Mouse (Mus musculus) WW6 (cell line): ENCODE data around the gene Dnajb12.

Experiments used
- DNase-seq: peaks from one replicate; pipeline ENCODE4 v3.0.0-alpha.2; 2013; ENCODE audit warnings: low read depth, low spot score

Gene Dnajb12

DNA sequence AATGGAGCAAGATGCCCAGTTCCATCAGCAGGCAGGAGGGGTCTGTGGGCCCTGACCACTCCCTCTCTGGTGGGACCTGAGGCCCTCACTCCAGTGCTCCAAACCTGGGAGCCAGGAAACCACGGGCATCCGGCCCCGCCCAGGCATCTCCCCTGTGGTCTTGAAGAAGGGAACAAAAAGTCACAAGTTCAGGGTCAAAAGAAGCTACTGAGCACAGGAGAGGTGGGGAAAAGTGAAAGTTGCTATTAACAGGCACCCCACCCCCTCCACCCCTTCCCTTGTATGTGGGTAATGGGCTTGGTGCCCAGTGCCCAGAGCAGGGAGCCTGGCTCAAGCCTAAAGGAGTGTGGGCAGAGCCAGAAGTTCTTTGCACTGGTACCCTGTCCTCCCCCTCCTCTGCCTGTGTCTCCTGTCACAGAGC, 17.6 kb downstream of the Dnajb12 start:
- no peak for DNase-seq

DNA sequence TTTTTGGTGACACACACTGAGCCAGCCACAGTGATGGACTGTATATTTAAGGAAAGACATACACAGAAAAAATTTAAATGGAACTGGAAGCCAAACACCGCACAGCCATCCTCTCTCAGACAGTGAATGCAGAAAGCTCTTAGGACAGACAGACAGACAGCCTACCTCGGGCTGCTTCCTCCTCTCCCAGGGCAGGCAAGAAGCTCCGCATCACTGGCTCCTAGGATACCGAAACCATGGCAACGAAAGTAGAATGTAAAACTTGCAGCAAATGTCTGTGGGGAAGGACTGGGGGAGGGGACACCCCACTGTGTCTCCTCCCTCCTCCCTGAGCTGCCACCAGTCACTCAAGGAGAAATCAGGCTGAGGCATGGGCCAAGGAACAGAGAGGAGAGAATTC, 18.2 kb downstream of the Dnajb12 start:
- DNase-seq, result no peak

DNA sequence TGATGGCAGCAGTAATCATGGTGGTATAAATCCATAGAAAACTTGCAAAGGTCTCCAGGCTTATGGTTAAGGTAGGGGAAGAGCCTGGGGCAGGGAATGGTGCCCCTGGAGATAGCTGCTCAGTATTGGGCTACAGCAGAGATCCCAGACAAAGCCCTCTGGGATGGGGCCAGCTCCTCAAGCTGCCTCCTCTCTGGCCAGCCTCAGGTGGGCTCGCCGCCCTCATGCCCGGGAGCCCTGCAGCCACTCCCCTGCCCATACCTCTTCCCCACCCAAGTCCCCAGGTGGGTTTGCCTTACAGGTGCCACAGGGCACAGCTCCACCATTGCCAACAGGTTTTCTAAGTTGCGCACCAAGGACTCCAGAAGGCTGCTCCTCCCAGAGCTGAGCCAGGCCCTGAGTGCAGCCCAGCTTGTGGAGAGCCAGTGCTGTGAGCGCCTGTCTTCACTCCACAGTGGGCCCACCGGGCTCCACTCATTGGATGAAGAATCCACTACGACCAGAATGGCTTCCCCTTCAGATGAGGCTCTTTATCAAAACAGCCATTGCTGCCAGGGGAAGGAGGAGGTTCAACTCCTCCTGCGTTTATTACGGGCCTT, 18.9 kb downstream of the Dnajb12 start:
- no peak for DNase-seq

DNA sequence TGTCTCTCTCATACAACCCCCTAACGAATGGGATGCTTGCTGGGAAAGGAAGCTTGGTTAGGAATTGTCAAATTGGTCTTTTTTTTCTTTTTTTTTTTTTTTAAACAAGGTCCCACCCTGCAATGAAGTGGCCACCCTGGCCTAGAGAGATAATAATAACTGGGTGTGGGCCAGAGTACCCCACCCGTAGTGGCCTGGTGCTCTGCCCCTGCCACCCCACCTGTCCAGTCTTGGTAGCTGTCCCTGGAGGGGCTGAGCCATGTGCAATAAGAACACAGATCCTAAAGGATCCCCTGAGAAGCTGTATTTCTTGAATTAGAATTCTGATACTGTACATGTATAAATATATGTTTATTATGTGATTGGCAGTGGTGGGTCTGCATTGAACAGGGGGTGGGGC, 19.6 kb downstream of the Dnajb12 start:
- DNase-seq, result no peak

DNA sequence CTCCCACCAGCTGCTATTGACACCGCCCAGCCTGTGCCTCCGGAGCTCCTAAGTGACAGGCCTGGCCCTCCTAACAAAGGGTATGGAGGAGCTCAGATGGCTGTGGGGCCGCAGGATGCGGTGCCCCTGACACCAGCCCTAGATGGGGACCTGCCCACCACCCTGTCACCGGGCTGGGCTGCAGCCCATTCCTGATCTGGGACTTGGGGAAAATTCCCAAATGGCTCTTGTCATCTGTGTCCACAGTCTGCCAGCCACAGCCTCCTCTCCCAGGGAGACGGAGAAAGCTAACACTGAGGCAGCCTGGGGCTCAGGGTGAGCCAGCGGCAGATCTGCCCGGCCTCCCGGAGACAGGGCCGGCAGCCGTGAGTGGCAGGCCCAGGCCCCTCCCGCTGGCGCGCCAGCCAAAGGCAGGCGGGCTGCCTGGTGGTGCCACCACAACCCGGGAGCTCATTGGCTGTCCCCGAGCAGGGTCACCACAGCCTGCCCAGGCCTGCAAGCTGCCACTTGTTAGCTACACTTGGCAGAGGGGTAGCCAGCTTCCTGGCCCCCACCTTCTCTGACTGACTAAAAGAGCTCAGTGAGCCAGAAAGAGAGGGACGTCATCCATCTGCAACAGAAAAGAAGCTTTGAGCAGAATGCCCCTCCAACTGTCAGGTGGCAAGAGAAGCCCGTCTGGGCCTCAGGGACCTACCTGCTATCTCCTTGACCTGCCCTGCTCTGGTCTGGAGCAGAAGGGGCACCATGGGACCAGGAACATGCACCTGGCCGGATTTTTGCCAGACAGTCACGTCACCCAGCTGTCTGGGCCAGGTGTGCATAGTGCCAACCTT, 20.2 kb downstream of the Dnajb12 start:
- DNase-seq, result no peak

DNA sequence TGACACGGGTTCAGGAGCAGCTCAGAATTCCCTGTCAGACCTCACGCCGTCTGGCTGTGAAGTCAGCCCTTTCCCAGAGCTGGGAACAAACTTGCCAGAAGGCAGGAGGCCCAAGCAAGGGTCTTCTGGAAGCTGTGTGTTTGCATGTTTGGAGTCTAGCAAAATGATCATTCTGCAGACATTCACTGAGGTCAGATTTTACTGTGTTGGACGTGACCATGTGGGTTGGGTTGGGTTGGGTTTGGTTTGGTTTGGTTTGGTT, 20.7 kb downstream of the Dnajb12 start:
- DNase-seq, result no peak

DNA sequence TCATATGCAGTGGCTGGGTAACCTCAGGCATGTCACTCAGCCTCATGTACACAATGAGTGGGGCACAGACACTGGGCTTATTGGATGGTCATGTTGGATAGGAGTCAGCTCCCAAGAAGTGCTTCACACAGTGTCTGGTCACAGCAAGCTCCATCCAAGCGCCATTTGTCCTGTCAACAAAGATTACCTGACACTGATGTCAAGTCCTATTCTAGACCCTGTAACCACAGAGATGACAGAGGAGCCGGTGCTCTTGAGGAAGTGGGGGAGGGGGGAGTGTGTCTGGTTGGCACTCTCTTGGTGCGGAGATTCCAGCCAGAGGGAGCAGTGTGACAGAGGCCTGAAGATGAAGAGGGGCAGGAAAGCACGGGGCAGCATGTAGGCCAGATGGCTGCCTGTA, 21.6 kb downstream of the Dnajb12 start:
- DNase-seq, result no peak

DNA sequence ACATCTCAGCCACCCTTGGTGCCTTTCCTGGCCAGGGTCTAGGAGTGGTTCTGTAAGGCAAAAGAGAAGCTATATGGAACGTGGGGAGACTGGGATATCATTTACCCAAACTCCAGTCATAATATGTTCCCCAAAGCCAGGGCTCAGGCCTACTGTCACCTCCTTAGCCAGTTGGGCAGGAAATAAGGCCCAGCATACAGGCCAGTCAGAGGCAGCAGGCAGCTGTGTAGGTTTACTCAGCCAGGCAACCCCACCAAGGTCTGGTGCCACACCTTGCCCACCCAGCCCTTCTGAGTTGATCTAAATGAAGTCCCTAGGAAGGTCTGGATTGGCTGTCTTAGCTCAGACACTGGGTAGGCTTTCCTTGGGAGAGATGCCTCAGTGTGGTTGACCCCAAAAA, 22.1 kb downstream of the Dnajb12 start:
- DNase-seq, result no peak

DNA sequence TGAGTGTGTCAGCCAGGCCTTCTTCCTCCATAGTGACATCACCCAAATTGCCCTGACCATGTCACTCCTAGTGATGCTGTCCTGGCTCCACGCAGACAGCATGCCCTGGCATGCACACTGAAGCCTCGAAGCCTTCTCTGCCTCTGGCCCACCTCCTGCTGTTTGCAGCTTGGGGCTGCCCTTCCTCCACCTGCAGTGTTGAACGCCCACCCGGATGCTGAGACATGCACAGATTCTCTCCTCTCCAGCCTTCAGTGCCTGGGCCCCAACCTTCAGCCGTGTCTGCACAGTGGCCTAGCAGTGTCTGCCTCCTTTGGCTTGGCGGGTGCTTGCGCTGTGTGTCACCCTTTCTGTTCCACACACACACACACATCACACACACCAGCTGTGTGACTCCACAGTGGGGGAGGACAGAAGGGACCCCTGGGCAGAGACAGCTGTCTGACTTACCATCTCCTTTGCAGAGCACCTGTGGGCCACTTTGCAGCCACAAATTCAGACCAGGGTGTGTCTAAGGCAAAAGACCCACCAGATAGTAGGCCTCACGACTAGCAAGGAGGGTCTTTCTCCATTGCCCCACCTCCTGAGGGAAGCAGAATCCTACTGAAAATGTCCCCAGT, 22.7 kb downstream of the Dnajb12 start:
- no peak for DNase-seq

DNA sequence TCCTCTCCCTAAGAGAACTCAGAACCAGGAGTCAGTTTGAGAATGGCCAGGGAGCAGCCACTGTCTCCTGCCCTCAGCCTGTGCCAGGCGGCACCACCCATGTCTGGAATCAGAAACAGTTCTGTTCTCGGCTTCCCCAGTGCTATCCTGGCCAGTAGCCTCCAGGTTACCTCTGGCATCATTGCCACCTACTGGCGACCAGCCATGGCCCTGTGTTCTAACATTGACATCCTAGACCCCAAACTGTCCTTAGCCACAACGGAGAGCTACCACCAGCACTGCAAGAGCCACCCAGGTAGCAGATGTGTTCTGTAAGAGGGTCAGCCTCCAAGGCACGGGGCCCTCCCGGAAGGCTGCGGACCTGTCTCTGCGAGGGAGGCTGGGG, 23.2 kb downstream of the Dnajb12 start:
- no peak for DNase-seq

DNA sequence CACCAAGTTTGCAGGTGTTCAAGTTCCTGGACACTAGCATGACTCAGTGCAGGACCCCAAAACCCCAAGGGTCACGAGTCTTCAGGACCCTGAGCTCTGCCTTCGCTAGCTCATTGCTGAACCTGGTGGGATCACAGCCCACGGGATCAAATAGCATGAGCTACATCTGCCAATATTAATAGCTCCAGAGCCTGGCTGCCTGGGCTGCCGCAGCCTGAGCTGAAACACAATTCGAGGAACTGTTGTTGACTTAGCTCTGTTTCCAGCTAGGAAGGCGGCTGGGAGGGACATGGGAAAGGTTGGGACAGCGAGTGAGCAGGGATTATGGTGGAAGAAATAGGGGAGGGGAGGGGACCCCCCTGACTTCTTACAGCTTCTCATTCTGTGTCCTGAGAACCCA, 23.8 kb downstream of the Dnajb12 start:
- no peak for DNase-seq

DNA sequence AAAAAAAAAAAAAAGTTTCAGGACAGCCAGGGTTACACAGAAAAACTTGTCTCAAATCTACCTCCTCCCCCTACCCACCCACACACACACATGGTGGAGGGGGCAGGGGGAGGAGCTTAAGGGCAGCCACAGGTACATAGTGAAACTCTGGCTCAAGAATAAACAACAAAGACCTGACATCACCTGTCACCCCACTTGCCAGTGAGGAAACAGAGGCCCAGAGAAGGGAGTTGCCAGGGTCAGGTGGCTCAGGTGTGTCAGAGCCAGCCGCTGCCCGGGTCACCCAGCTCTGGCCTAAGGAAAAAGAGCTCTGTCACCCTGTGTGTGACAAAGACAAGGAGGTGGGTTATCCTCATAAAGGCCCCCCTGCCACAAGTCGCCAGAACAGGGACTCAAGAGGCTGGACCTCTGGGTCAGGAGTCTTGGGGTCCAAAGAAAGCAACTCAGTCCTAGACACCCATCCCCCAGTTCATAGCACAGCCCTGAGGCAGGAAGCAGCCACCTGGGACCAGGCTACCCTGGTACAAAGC, 27.8 kb downstream of the Dnajb12 start:
- DNase-seq, result no peak

DNA sequence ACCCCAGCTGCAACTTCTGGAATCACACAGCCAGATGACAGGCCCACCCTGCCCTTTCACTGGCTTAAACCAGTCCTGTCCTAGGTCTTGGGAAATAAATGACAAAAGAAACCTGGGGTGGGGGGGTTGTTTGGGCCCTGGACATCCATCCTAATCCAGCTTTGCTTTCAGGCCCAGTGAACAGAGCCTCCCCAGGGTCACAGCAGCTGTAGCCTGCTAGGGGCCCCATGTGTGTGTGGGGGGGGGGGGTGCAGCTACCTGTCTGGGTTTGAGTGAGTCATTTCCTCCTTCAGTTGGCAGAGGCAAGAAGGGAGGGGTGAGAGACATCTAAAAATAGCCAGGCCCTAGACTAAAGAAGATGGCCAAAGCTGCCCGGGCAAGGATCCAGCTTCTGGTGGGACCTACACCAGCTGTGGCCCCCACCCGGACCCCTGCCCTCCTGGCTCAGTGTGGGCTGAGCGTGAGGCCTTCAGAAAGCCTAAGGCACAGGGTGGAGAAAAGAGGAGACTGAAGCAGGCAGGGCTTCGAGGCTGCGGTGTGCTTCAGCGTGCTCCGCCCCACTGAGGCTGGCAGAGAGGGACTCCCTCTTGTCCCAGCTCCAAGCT, 28.4 kb downstream of the Dnajb12 start:
- DNase-seq, result no peak

DNA sequence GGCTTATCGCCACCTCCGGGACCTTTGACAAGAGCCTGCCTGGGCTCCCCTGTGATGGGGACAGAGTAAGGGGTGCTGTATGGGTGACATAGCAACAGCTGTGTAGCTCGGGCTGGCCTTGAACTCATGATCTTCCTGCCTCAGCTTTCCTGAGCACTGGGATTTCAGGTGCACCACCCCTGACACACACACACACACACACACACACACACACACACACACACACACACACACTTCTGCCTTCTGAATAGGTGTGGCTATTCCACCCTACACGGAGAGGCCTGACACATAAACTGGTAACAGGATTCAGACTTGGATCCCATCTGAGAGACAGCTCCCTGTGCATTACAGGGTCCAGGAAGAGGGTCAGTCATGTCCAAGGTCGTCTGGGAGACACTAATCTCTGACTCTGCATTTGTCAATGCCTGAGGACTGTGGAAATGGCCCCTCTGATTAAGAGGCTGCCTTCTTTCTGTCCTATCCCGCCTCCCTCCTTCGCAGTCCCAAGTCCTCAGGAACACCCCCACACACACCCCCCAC, 29.5 kb downstream of the Dnajb12 start:
- no peak for DNase-seq

DNA sequence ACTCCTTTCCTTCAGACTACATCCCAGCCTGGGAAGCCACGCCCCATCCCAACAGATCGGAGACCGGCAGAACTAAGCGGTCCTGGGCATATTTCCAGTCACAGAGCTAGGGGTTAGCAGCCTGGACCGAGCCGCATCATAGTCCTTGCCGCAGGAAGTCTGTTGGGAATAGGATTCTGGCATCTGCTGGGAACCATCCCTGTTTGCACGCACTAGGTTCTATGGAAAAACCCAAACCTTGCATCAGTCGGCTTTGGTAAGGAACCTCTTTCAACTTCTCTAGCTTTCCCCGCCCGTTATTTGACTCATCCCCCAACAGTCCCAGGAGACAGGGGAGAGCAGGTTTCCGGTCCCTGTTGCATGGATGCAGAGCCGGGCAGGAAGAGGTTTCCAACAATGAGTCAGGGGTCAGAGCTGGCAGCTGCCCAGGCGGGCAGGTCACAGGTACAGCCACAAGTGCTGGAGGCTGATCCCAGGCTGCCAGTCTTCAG, 30.0 kb downstream of the Dnajb12 start:
- no peak for DNase-seq

DNA sequence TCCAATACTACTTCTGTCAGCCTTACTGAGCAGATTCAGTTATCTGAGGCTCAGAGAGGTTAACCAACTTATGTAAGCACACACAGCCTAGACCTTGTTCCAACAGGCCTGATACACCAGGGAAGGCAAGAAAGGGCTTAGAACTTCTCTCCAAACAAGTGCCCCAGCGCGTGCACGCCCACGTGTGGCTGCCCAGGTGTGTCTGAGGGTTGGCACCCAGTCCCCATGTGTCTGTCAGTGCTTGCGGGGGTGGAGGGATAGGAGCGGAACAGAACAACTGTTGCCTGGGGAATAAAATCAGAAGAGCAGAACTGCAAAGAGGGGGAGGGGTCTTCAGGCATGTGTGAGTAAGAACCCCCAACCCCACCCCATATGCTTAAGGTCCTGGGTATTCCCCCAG, 31.7 kb downstream of the Dnajb12 start:
- no peak for DNase-seq

DNA sequence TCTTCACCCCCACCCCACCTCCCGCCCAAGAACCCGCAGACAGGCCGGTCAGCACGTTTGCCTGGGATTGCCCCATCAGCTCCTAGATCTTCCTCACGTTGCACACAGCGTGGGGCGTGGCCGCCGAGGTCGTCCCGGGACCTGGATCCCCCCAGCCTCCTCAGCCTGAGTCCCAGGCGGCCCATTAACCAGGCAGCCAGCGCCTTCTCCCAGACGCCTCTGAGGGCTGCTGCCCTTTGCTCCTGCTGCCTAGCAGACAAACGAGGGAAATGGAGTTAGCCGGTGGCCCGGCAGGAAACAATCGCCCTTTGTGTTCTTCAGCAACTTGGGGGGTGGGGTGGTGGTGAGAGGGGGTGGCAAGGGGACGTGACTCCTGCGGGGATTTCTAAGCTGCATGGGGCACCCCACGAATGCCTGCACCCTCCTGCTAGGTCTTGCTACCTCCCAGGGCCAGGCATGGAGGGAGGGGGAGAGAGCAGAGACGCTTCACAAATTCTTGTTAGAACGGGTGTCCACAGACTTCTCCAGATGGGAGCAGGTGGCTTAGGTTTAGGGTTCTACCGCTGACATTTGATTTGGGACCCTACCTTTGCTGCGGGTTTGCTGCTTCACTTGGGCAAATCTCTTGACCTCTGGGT, 32.3 kb downstream of the Dnajb12 start:
- DNase-seq, result no peak

DNA sequence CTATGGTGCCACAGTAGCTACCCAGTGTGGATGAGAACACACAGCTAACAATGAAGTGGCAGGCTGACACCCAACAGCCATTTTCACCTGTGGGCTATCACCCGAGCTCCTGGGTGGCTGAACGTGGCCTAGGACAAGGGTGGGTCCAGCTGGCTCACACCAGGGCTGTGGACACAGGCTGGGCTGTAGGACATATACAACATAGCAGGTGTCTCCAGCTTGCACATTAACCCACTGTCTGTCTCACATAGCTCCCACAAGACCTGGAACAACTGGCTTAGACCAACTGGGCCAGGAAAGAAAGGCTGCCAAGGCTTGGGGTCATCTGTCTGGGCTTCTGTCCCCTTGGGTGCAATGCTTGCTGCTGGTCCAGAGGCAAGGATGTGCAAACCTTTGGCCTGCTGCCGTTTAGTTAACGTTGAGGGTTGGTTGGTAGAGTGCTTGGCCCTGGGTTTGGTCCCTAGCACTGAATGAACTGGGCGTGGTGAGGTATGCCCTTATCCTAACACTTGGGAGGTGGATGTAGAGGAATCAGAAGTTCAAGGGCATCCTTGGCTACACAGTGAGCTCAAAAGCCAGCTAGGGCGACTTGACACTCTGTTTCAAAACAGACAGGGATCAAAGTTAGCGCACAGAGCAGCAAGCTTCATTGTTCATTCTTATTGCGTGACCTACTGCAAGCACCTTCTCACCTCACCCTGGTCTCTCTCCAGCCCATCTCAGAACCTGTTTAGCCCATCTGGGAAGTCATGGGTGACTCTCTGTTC, 36.0 kb downstream of the Dnajb12 start:
- DNase-seq, result no peak

DNA sequence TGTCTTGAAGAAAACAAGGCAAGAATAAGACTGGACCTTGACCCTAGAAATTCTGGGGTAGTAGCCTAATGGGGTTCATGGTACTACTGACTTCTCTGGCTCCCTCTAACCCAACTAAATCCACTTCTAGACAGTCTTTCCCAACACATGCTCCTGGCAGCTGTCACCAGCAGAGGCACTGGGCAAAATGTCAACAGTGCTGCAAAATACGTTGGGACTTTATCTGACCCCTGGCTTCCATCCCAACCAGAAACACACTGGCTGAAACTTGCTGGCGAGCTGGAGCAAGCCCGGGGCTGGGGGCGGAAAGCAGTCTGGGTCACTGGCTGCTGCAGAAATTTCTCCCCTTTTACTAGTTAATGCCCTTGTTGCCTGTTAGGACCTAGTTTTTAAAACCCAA, 36.8 kb downstream of the Dnajb12 start:
- DNase-seq, result no peak

DNA sequence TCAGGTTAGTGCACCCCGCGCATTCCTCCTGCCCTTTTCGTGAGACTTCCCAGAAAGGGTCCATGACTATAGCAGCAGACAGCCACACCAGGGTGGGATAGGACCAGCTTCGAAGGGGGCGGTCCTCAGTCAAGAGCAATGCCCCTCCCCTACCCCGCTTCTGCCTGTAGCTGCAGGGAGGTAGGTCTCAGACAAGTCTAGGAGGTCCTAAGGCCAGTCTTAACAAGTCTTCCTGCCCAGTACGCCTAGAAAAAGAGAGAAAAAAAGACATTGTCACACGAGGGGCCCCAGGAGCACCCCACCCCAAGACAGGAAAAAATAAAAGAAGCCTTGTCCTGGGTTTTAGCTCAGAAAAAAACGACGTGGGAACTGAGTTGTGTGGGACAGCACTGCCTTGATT, 37.3 kb downstream of the Dnajb12 start:
- no peak for DNase-seq

DNA sequence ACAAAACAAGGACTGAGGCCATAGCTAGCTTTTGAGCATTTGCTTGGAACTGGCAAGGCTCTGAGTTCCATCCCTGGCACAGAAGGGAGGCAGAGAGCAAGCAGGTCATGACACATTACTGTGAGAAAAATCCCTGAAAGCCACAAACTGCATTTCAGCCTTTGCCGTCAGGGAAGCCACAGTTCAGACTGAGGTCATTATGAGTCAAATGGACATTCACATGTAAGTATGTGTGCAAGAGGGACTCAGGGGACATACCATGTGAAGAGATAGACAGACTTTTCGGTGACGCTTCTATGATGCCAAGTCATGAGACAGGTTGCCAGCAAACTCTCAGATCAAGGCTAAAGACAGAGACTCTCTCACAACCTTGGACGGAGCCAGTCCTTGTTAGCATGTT, 38.8 kb downstream of the Dnajb12 start:
- no peak for DNase-seq
